In genomic region chr10:25333390-25334079, GRCm38 (mm10) we compare ENCODE assay signal across 32 mouse cellular contexts. TPM values are rescaled to one million over a fixed set of nuclear protein-coding genes. Genes with fewer than 3 reads are reported as not detected.
A peak's percentile ranks its signal among the peaks of the same experiment; 100 is the strongest.
DNase-seq lines count a peak whose midpoint lies in the region; ATAC-seq and TF ChIP-seq lines count a peak whose summit lies in the region.
"Had no signal": no experiment of that assay in that cellular context is flagged by ENCODE, and none has a peak within 500 bp of the region (broad histone marks: within the 10 kb centered on the region; RNA-seq: fewer than 3 reads in every experiment).

No protein-coding gene starts in this region.

- H3K4me3 ChIP-seq in gastrocnemius, adult 2 months, result no peak overlapping the region
- no peak overlapping the region for H3K4me3 ChIP-seq in lung, embryonic 15.5 days
- H3K4me3 ChIP-seq in embryonic facial prominence, embryonic 14.5 days (ENCODE audit: low read depth, low read length), result no peak overlapping the region
- H3K4me3 ChIP-seq in forebrain, embryonic 11.5 days (ENCODE audit: low read depth, low read length), result no peak overlapping the region
- H3K4me3 ChIP-seq: erythroblast, embryonic 14.5 days; forebrain, embryonic 12.5 days; hindbrain, embryonic 10.5 days; hindbrain, embryonic 15.5 days; kidney, embryonic 15.5 days; megakaryocyte, embryonic 14.5 days; midbrain, embryonic 12.5 days; myocyte; neural tube, embryonic 12.5 days had no signal

- no peak for DNase-seq in gastrocnemius, adult 2 months
- no peak for DNase-seq in gastrocnemius, postnatal 25 days
- no peak for DNase-seq in lung, postnatal 10 days
- DNase-seq in 416B (ENCODE audit: low read depth), result peak; percentile 8
- DNase-seq in embryonic facial prominence, embryonic 14.5 days (ENCODE audit: low spot score), result no peak
- no peak for DNase-seq in forebrain, embryonic 11.5 days (ENCODE audit: low spot score)
- DNase-seq: adrenal gland, postnatal 10 days; cerebellum, adult 11 months; cerebellum, adult 9-10 months; cerebellum, postnatal 36 days; forebrain, postnatal 0 days; gastrocnemius, postnatal 10 days; heart, postnatal 14 days; kidney, adult 11 months; layer of hippocampus, postnatal 36 days; left cerebral cortex, postnatal 4 days; liver; lung, postnatal 14 days; right cerebral cortex, postnatal 4 days had no signal

- no peaks in the 10 kb centered on the region for H3K36me3 ChIP-seq in lung, embryonic 15.5 days
- no peaks in the 10 kb centered on the region for H3K36me3 ChIP-seq in embryonic facial prominence, embryonic 14.5 days (ENCODE audit: control insufficient read depth, insufficient read depth, low read length)
- H3K36me3 ChIP-seq in forebrain, embryonic 11.5 days (ENCODE audit: control insufficient read depth, insufficient read depth, low read length), result no peaks in the 10 kb centered on the region
- H3K36me3 ChIP-seq: forebrain, embryonic 12.5 days; hindbrain, embryonic 10.5 days; hindbrain, embryonic 15.5 days; kidney, embryonic 15.5 days; midbrain, embryonic 12.5 days; neural tube, embryonic 12.5 days had no signal

- TF ChIP-seq CTCF in gastrocnemius, adult 2 months (IDR thresholded peaks at IDR 0.05), result no peak

- H3K27ac ChIP-seq in gastrocnemius, adult 2 months, result peak overlapping the region; percentile 48
- H3K27ac ChIP-seq in lung, embryonic 15.5 days, result no peak overlapping the region
- H3K27ac ChIP-seq in embryonic facial prominence, embryonic 14.5 days (replicated peaks; ENCODE audit: low read depth, low read length), result 0 out of 2 replicates have a peak overlapping the region, but pooled peaks have one; percentile 6
- H3K27ac ChIP-seq in forebrain, embryonic 11.5 days (ENCODE audit: low read depth, low read length), result no peak overlapping the region
- H3K27ac ChIP-seq: forebrain, embryonic 12.5 days; hindbrain, embryonic 10.5 days; hindbrain, embryonic 15.5 days; kidney, embryonic 15.5 days; liver, embryonic 14.5 days; midbrain, embryonic 12.5 days; neural tube, embryonic 12.5 days had no signal

- H3K27me3 ChIP-seq in lung, embryonic 15.5 days, result no peaks in the 10 kb centered on the region
- H3K27me3 ChIP-seq in embryonic facial prominence, embryonic 14.5 days (replicated peaks; ENCODE audit: control insufficient read depth, insufficient read depth, low read length), result no peaks in the 10 kb centered on the region
- no peaks in the 10 kb centered on the region for H3K27me3 ChIP-seq in forebrain, embryonic 11.5 days (ENCODE audit: control insufficient read depth, insufficient read depth, low read length)
- H3K27me3 ChIP-seq: CH12.LX; forebrain, embryonic 12.5 days; hindbrain, embryonic 15.5 days; kidney, embryonic 15.5 days; megakaryocyte, embryonic 14.5 days; midbrain, embryonic 12.5 days; neural tube, embryonic 12.5 days had no signal

- H3K9ac ChIP-seq in lung, embryonic 15.5 days, result no peak overlapping the region
- H3K9ac ChIP-seq in embryonic facial prominence, embryonic 14.5 days (ENCODE audit: low read depth, low read length), result no peak overlapping the region
- no peak overlapping the region for H3K9ac ChIP-seq in forebrain, embryonic 11.5 days (ENCODE audit: low read length)
- H3K9ac ChIP-seq: forebrain, embryonic 12.5 days; forebrain, postnatal 0 days; hindbrain, embryonic 15.5 days; kidney, embryonic 15.5 days; liver, embryonic 14.5 days; midbrain, embryonic 12.5 days; neural tube, embryonic 12.5 days had no signal

- H3K4me1 ChIP-seq in lung, embryonic 15.5 days, result peaks cover 7% of the 10 kb centered on the region
- H3K4me1 ChIP-seq in embryonic facial prominence, embryonic 14.5 days (ENCODE audit: control insufficient read depth, insufficient read depth, low read length), result no peaks in the 10 kb centered on the region; the same call in 1 of the 2 replicates
- H3K4me1 ChIP-seq in forebrain, embryonic 11.5 days (replicated peaks; ENCODE audit: control insufficient read depth, insufficient read depth, low read length), result no peaks in the 10 kb centered on the region
- H3K4me1 ChIP-seq: forebrain, embryonic 12.5 days; hindbrain, embryonic 10.5 days; hindbrain, embryonic 15.5 days; kidney, embryonic 15.5 days; midbrain, embryonic 12.5 days; neural tube, embryonic 12.5 days had no signal

- H3K9me3 ChIP-seq in lung, embryonic 15.5 days, result no peaks in the 10 kb centered on the region
- no peaks in the 10 kb centered on the region for H3K9me3 ChIP-seq in embryonic facial prominence, embryonic 14.5 days (ENCODE audit: control insufficient read depth, low read length)
- H3K9me3 ChIP-seq in forebrain, embryonic 11.5 days (ENCODE audit: control insufficient read depth, low read length), result no peaks in the 10 kb centered on the region
- H3K9me3 ChIP-seq: forebrain, embryonic 12.5 days; hindbrain, embryonic 10.5 days; hindbrain, embryonic 15.5 days; kidney, embryonic 15.5 days; midbrain, embryonic 12.5 days; neural tube, embryonic 12.5 days had no signal

- 18% methylated on average over 4 of the region's 4 CpGs for WGBS in lung, embryonic 15.5 days
- WGBS in embryonic facial prominence, embryonic 14.5 days, result 39% methylated on average over 4 of the region's 4 CpGs
- WGBS in forebrain, embryonic 11.5 days, result 81% methylated on average over 4 of the region's 4 CpGs

- intact Hi-C loops in gastrocnemius, adult 2 months (cut with DNase I), result no loop called here

- peak; percentile 73 for ATAC-seq in lung, embryonic 15.5 days (ENCODE audit: borderline replicate concordance, extremely low read depth, low FRiP score, low TSS enrichment)
- ATAC-seq in embryonic facial prominence, embryonic 14.5 days (ENCODE audit: low read depth), result no peak; the same call in 1 of the 2 replicates
- ATAC-seq in forebrain, embryonic 11.5 days (replicated peaks; ENCODE audit: low FRiP score), result no peak
- ATAC-seq: forebrain, postnatal 0 days; inflammation-experienced regulatory T-cells, adult 6 months had no signal

- H3K4me2 ChIP-seq in lung, embryonic 15.5 days, result no peak overlapping the region
- no peak overlapping the region for H3K4me2 ChIP-seq in embryonic facial prominence, embryonic 14.5 days (ENCODE audit: low read depth, low read length)
- H3K4me2 ChIP-seq in forebrain, embryonic 11.5 days (ENCODE audit: low read depth, low read length, severe bottlenecking), result no peak overlapping the region
- H3K4me2 ChIP-seq: forebrain, embryonic 12.5 days; hindbrain, embryonic 15.5 days; kidney, embryonic 15.5 days; midbrain, embryonic 12.5 days; neural tube, embryonic 12.5 days had no signal

RNA-seq across cellular contexts. Expression of gene Akap7, which starts 25.9 kb away (rescaled TPM):
- total RNA-seq in gastrocnemius, adult 2 months (2021), result 10 to 100 TPM; 18.3 to 25.6 TPM
- total RNA-seq in gastrocnemius, postnatal 25 days (2021), result 10 to 100 TPM; 19.7 to 21.5 TPM
- polyA plus RNA-seq in lung, embryonic 15.5 days (2015; fragmentation: Nextera tagmentation; extraction: Ambion mirVana), result 20.9 and 25.4 TPM in 2 replicates
- polyA plus RNA-seq in embryonic facial prominence, embryonic 14.5 days (2014; fragmentation: Nextera tagmentation; extraction: Ambion mirVana), result 17.5 and 19.3 TPM in 2 replicates
- 16.2 and 19.2 TPM in 2 replicates for polyA plus RNA-seq in forebrain, embryonic 11.5 days (2014; fragmentation: Nextera tagmentation; extraction: Ambion mirVana)

RNA-seq across cellular contexts. Expression of gene Epb41l2, which starts 26.1 kb away (rescaled TPM):
- total RNA-seq in gastrocnemius, adult 2 months (2021), result 10 to 100 TPM; 25.3 to 31.4 TPM
- total RNA-seq in gastrocnemius, postnatal 25 days (2021), result 10 to 100 TPM; 34.5 to 41.4 TPM
- polyA plus RNA-seq in lung, embryonic 15.5 days (2015; fragmentation: Nextera tagmentation; extraction: Ambion mirVana), result 84.2 and 90.6 TPM in 2 replicates
- polyA plus RNA-seq in embryonic facial prominence, embryonic 14.5 days (2014; fragmentation: Nextera tagmentation; extraction: Ambion mirVana), result 86.7 and 90.3 TPM in 2 replicates
- polyA plus RNA-seq in forebrain, embryonic 11.5 days (2014; fragmentation: Nextera tagmentation; extraction: Ambion mirVana), result 43.5 and 46.4 TPM in 2 replicates

Comparison
In these comparisons a context has a peak if more than half of its experiments do, and no peak if none do; other contexts are left out.
1. H3K27ac ChIP-seq: peak in gastrocnemius, adult 2 months (single experiment) and embryonic facial prominence, embryonic 14.5 days (single experiment); none in lung, embryonic 15.5 days (single experiment) and forebrain, embryonic 11.5 days (single experiment).